Mouse (Mus musculus) embryo, embryonic 9.5 days (tissue): ENCODE measurements around the gene Grm3.

ENCODE experiments used
- DNase-seq: peaks from one replicate; pipeline ENCODE4 v3.0.0-alpha.2; 2017; ENCODE audit errors: extremely low spot score

Grm3 gene

DNA sequence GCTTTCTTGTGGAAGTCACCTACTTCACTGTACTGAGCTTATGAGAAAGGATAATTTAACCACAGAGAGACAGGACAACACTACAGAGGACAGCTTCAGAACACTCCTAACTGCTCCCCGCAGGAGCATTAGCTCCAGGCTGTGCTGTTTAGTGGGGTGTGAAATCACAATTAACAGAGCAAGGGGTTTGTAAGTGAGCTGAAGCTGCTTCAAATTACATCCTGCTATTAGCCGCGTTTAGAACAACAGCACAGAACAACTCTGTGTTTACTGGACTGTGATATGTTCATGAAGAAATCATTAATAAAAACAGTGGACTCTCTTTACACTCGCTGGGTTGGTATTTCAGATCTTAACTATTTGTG is 101.9 kb downstream of the Grm3 start:
- no peak for DNase-seq

DNA sequence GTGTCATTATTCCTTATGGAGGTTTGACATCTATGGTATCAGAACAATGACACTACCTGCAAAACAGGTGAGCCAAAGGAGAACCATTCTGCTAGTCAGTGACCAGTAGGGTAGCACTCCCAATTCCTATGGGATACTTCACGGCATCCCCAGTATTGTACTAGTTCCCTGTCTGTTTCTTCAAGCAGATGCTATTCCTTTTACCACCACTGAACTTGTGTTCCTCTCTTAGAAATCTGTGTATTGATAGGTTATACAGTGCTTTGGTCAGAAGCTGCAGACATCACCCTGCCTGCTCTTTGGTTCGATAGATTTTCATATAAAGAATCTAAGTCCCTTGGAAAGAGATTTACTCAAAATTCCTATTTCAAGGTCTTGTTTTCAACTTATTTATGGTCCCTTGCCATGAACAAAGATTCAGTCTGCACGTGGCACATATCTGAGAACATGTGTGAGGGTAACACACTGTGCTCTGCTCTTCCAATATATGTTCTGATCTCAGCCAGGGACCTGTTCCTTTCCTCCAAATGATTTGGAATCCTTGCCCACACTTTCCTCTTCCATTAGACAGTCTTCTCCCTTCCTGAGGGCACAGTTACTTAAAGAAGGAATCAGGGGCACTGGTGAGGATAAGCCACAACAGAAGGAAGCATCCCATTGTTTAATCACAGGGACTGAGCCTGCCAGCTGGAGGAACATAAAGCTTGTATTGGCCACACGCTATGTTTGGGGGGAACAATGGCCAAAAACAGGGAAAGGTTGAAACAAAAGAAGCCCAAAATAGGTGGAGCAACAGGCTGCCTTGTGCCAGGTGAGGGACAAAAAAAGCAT is 102.5 kb downstream of the Grm3 start:
- peak; percentile 23 for DNase-seq

DNA sequence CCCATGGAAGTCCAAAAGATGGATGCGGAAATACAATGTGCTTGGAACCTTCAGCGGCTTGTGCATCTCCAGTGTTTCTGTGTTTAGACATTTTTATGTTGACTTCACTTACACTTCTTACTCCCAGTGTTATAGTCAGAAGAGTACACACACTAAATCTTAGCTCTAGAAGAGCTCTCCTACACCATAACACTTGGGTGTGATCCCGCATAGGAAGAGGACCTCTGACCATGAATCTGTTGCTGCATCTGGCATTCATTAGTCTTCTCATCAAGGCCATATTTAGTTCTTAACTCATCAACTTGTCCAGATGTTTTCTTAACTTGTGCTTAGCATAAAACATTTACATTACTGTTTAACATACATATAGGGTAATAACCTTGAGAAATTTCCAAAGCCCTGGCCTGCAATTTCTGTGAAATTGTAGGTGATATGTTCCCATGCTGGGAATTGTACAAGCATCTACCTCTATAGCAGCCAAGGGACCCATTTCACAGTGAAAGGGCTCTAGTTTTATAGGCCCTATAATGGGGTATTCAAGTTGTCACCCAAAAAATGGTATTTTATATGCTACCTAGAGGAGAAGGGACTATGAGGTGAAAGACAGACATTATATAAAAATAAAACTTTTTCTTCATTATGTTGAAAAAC is 103.4 kb downstream of the Grm3 start:
- DNase-seq, result no peak

DNA sequence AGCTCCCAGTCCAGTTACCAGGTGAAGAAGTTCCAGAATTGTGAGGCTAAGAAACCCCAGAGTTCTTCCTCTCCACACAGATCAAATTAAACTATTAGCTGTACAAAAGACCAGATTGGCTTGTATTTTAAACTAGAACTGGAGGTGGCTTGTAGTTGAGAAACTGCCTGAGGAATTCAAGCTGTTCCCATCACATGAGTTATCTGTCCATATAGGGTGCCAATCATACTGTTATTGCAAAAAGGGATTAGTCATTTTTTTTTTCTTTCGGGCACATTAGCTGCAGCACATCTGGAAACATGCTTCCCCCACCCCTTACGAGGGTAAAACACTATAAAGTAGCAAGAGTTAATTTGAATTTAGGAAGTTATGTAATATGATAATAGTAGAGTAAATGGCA is 145.9 kb downstream of the Grm3 start:
- DNase-seq, result no peak

DNA sequence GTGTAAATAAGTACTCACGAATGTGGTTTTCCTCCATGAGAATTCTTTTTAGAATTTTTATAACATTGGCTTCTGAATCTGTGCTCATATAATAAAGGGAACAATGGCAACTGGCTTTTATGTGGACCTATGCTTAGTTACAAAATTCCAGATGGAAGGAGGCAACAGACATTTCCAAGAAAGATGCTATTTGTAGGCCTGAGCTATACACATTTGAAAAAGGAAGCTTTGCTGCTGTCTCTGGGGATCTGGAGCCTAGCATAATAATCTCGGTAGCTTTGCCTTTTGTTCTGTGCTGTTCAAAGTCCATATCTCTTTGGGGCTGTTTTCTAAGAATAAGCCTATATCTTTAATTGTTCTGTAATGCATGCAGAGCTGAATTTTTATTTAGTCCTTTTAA is 146.4 kb downstream of the Grm3 start:
- no peak for DNase-seq

DNA sequence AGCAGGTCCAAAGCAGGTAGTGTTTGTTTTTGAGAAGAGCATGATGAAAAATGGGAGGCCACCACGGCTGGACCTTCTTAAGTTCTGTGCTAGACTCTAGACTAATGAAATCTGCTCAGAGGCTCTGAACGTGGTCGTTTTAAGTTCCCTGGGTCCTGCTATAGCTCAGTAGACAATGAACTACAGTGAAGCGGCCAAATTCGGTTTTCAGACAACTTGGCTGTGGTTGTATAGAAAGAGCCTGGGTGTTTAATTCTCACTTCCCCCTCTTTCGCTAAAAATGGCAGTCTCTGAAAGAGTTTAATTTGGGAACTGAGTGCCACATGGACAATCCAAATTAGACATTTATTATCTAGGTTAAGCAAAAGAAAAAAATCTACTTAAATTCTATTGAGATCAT is 154.0 kb downstream of the Grm3 start:
- DNase-seq, result no peak

DNA sequence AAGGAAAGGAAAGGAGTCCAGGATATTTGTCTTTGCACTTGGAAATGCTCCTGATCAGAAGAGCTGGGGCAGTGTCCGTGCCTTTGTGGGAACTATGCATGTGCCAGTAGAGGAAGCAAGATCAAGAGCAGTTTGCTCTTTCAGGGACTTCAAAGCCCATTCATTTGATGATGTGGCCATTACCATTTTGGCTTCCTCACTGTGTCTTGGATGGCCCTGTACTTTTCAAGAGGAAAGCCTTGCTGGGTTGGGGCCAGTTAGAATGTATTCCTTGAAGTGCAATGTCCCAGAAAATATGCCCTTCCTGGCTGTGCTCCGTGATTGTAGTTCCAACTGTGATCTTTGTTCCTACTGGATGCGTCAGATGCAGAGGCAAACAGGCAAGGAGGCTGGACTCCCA is 167.3 kb downstream of the Grm3 start:
- DNase-seq, result no peak

DNA sequence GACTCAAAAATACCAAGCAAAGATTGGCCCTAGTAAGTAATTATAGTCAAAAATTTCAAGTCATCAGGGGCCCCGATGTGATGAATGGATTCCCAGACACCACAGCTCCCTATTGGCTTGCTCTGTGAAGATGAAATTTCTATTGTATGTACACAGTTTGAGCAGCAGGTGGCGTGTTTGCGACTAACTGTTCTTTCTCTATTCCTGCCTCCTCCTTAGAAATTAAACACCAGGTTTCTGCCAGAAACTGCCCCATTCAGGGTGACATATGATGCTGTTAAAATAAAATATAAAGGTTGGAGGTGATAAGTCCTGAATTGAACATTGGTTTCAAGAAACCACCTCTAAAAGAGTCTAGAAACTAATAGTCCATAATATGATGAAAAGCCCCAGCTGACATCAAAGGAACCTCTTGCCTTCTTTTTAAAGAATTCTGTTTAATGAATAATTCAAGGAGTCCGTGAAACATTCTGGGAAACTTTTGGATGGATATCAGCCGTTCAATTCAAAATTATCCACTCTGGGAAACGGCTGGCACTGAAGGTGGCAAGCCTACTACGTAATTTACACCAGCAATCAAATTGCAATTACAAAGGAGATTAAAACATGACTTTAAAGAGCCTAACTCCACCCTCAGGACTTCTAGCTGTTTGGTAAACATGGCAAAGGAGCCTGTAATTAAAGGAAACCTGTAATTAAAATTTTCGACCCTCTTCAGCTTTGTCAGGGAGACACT is 184.0 kb downstream of the Grm3 start:
- DNase-seq, result peak; percentile 27

DNA sequence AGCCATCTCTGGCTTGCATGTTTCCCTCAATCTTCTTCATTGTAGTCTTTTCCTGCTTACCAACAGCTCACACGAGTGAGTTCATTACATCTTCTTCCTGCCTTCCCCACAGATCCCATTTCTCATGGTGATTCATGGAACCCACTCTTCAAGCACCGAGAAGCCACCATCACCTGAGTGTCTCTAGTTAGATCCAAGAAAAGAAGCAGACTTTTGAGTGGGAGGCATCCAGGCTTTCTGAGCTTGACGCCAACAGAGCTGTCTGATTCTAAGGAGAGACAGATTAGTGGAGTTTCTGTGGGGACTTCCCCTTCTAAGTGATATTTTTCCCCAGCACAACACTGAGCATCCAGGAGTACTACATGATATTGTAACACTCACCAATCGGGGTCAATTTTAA is 199.5 kb downstream of the Grm3 start:
- no peak for DNase-seq

DNA sequence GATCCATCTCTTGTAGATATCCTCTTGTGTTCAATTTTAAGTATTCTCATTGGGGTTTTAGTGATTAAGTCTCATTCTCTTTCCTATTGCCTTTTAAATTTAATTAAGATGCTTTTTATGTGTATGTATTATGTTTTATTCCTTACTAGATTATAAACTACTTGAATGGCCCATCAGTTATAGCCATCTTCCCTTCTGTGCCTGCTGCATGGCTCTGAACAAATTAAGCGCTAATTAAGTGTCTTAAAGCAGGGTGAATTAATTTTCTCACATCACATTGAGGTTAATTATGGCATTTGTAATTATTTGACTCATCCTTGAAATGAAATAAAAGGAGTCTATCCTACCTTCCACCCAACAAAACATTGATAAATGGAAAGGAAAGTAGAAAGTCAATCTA is 213.9 kb downstream of the Grm3 start:
- DNase-seq, result no peak

DNA sequence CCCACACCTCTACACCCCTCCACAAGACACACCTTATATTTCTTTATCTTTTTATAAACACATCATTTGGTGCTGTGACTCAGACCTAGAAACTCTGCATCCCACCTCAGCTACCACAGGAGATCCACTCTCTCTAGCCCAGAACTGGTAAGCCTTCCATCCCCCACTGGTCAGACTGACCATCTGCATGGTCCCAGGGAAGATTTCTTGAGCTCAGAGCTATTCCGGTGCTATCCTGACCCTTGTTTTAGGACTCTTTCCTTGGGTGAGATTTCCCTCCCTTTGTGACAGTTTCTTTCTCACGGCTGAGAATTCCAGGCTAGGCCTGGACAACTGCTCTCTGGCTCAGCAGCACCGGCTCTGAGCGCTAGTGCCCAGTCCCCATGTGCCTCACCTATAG is 227.7 kb downstream of the Grm3 start:
- DNase-seq, result no peak

DNA sequence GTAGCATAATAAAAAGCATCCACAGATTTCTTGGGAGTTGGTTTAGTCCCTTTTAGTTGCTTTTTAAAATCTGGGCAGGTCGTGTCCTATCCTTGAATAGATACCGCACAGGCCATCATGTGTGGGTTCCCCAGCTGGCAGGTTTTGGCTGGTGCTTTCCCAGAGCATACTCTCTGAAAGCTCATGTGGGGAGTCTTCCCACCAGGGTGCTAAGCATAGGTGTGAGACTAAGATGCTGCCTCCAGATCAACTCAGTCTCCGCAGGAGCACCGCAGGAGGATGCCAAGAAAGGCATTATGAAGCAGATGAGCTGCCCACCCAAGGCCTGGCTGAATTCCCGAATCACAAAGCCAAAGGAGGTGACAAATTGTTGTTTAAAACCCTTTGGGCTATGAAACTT is 229.5 kb downstream of the Grm3 start:
- DNase-seq, result no peak

DNA sequence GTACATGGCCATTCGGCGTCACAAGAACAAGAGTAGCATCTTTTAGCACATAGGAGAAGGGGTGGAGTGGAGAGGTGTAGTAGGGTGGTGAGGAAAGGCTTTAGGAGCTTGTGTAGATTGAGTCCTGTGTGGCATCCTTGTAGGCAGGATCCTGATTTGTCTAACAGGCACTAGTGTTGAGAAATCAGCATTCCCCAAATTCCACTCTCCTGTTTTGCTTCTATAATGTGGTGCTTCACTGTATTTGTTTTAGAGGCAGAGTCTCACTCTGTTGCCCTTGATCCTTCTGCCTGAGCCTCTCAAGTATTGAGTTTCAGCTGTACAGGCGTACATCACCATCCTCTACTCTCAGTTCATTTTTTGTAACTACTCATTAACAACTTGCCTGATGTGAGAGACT is 247.4 kb downstream of the Grm3 start:
- DNase-seq, result no peak

DNA sequence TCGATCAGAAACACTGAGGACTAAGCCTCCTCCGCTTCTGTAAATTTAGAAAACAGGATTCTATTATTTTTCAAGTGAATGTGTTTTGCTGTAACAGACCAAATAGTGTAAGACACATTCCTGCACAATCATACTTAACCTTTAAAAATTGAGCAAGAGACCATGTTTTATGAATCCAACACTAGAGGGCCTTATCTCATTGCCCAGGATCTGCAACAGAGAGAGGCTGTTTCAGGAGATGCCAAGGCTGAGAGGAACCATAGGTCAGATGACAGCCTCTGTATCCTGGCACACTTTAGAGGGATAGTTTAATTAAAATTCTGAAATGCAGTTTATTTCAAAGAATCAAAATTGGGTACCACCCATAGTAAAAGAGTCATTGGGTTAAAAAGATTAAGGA is 271.7 kb downstream of the Grm3 start:
- no peak for DNase-seq

DNA sequence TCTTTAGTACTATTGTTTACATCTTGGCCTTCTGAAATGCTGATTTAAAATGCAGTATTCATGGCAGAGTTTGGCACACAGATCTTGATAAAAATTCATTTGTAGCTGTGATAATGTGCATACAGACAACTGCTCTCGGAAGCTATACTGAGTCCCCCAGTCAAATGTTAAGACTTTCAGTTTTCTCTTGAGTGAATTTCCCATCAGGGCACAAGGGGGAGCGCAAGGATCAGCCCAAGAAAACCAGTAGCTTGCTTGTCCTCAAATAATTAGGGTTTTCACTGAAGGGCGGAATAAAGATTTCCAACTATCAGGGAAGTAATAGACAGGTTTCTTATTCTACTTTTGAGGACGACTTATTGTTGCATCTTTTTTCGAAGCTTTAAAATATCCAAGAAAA is 275.4 kb downstream of the Grm3 start:
- no peak for DNase-seq

DNA sequence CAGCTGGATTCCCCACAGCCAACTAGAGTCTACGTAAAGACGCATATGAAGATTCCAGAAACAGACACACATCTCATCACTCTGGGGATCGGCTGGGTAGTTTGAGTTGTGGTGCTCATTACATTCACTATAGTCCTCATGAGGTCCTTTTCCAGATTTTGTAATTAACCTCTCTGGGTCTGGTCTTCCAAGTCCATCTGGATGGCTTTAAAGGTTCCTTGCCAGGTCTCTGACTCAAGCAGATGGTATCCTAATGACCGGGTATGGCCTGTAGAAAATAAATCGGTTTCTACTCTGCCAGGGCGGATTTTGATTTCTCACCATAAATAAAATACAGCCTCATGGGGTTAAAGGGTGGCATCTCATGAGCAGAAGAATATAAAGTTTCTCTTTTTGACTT is 276.0 kb downstream of the Grm3 start:
- no peak for DNase-seq

DNA sequence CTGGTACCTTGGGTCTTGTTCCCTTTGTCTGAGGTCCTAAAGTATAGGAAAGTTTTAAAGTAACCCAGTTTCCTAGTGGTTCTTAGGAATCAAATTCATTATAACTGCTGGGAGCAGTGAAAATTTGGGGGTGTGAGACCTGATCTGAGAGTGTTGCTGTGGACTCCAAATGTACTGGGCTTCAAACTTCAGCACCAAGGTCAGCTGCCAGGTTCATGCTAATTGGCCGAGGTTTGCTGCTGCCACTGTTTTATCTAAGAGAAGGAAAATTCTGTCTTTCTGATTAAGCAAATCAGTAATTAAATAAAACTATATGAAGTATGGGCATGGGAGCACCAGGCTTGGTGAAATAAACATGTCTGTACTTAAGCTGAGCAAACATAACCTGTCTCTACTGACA is 278.8 kb downstream of the Grm3 start:
- DNase-seq, result peak; percentile 33
